Mouse (Mus musculus): ENCODE measurements around the gene Rel. TPM values are rescaled to one million over a fixed set of nuclear protein-coding genes. Genes with fewer than 3 reads are reported as not detected.
"Not testable (repeated sequence)": the region's sequence is repeated elsewhere in the genome, so short reads cannot be mapped to it uniquely, and the experiment has no call there.

The Rel gene
- polyA plus RNA-seq, 1 experiment from 2014 or later, result 0.31 TPM

- H3K9ac ChIP-seq (replicated peaks), result peak overlapping the region; percentile 76
- no peaks in the 10 kb centered on the region for H3K36me3 ChIP-seq
- H3K9me3 ChIP-seq, result no peaks in the 10 kb centered on the region
- H3K27me3 ChIP-seq, result peaks cover 15% of the 10 kb centered on the region
- 7% methylated on average over 21 of the region's 21 CpGs for WGBS
- H3K4me3 ChIP-seq (replicated peaks), result peak overlapping the region; percentile 76
- H3K4me1 ChIP-seq (replicated peaks), result peaks cover 6% of the 10 kb centered on the region
- peak overlapping the region; percentile 86; the same call in 1 of the 2 replicates for H3K27ac ChIP-seq
- H3K4me2 ChIP-seq (replicated peaks), result peak overlapping the region; percentile 81
- ATAC-seq, result peak; percentile 49; the same call in 1 of the 2 replicates
Measured at GRCm38 (mm10) chr11:23771507-23772097, 832 bp upstream of the Rel start.

- under 1% methylated on average over 24 of the region's 24 CpGs for WGBS
- no peak for ATAC-seq
- Histone ChIP-seq H3K27me3 (peaks cover 15% of the 10 kb centered on the region), H3K4me3 (replicated peaks) (peak overlapping the region; percentile 76), H3K36me3 (no peaks in the 10 kb centered on the region), H3K4me1 (replicated peaks) (peaks cover 6% of the 10 kb centered on the region), H3K9me3 (no peaks in the 10 kb centered on the region), H3K9ac (replicated peaks) (peak overlapping the region; percentile 76), H3K27ac (peak overlapping the region; percentile 86), H3K4me2 (replicated peaks) (peak overlapping the region; percentile 81)
Measured at GRCm38 (mm10) chr11:23770510-23770759, 335 bp downstream of the Rel start.

- H3K4me1 ChIP-seq (replicated peaks), result peaks cover 6% of the 10 kb centered on the region
- H3K4me3 ChIP-seq (replicated peaks), result peak overlapping the region; percentile 76
- WGBS, result under 1% methylated on average over 25 of the region's 25 CpGs
- no peaks in the 10 kb centered on the region for H3K9me3 ChIP-seq
- H3K9ac ChIP-seq (replicated peaks), result peak overlapping the region; percentile 76
- peak; percentile 10; the same call in 1 of the 2 replicates for ATAC-seq
- peak overlapping the region; percentile 86 for H3K27ac ChIP-seq
- H3K36me3 ChIP-seq, result no peaks in the 10 kb centered on the region
- peak overlapping the region; percentile 81 for H3K4me2 ChIP-seq (replicated peaks)
- peaks cover 15% of the 10 kb centered on the region for H3K27me3 ChIP-seq
Measured at GRCm38 (mm10) chr11:23769686-23770509, 872 bp downstream of the Rel start.

- no peak overlapping the region for H3K4me3 ChIP-seq (replicated peaks)
- no peak overlapping the region for H3K4me2 ChIP-seq (replicated peaks)
- no peak overlapping the region for H3K27ac ChIP-seq
- H3K9me3 ChIP-seq, result no peaks in the 10 kb centered on the region
- no peak for ATAC-seq
- H3K9ac ChIP-seq (replicated peaks), result no peak overlapping the region
- H3K4me1 ChIP-seq (replicated peaks), result peaks cover 6% of the 10 kb centered on the region
- peaks cover 15% of the 10 kb centered on the region for H3K27me3 ChIP-seq
- no peaks in the 10 kb centered on the region for H3K36me3 ChIP-seq
Measured at GRCm38 (mm10) chr11:23769033-23769432, 1.7 kb downstream of the Rel start.

GRCm38 (mm10) chr11:23767928-23768327, 2.8 kb downstream of the Rel start:
- Histone ChIP-seq H3K4me3 (replicated peaks) (no peak overlapping the region), H3K36me3 (no peaks in the 10 kb centered on the region), H3K9ac (replicated peaks) (no peak overlapping the region), H3K4me1 (replicated peaks) (peaks cover 6% of the 10 kb centered on the region), H3K4me2 (replicated peaks) (no peak overlapping the region), H3K27ac (no peak overlapping the region), H3K27me3 (peaks cover 10% of the 10 kb centered on the region), H3K9me3 (no peaks in the 10 kb centered on the region)
- 83% methylated on average over 1 of the region's 1 CpGs for WGBS
- no peak for ATAC-seq

GRCm38 (mm10) chr11:23767369-23767768, 3.4 kb downstream of the Rel start:
- not testable (repeated sequence) for H3K4me2 ChIP-seq (replicated peaks); H3K4me1 ChIP-seq (replicated peaks); H3K4me3 ChIP-seq (replicated peaks); H3K9me3 ChIP-seq; ATAC-seq; H3K27ac ChIP-seq; H3K36me3 ChIP-seq; H3K9ac ChIP-seq (replicated peaks); H3K27me3 ChIP-seq
- WGBS, result 85% methylated on average over 5 of the region's 5 CpGs

GRCm38 (mm10) chr11:23762635-23763034, 8.1 kb downstream of the Rel start:
- no peak for ATAC-seq
- no peak overlapping the region for H3K9ac ChIP-seq (replicated peaks)
- WGBS, result 96% methylated on average over 2 of the region's 2 CpGs
- no peak overlapping the region for H3K27ac ChIP-seq
- no peaks in the 10 kb centered on the region for H3K4me1 ChIP-seq (replicated peaks)
- H3K9me3 ChIP-seq, result no peaks in the 10 kb centered on the region
- H3K4me3 ChIP-seq (replicated peaks), result no peak overlapping the region
- H3K4me2 ChIP-seq (replicated peaks), result no peak overlapping the region
- no peaks in the 10 kb centered on the region for H3K36me3 ChIP-seq
- H3K27me3 ChIP-seq, result no peaks in the 10 kb centered on the region

GRCm38 (mm10) chr11:23758218-23758617, 12.6 kb downstream of the Rel start:
- no peaks in the 10 kb centered on the region for H3K36me3 ChIP-seq
- no peaks in the 10 kb centered on the region for H3K4me1 ChIP-seq (replicated peaks)
- no peaks in the 10 kb centered on the region for H3K9me3 ChIP-seq
- no peak for ATAC-seq
- H3K27me3 ChIP-seq, result no peaks in the 10 kb centered on the region
- H3K27ac ChIP-seq, result no peak overlapping the region
- no peak overlapping the region for H3K9ac ChIP-seq (replicated peaks)
- 89% methylated on average over 2 of the region's 2 CpGs for WGBS
- no peak overlapping the region for H3K4me2 ChIP-seq (replicated peaks)
- no peak overlapping the region for H3K4me3 ChIP-seq (replicated peaks)

GRCm38 (mm10) chr11:23754329-23754728, 16.4 kb downstream of the Rel start:
- no peak overlapping the region for H3K4me2 ChIP-seq (replicated peaks)
- H3K27me3 ChIP-seq, result no peaks in the 10 kb centered on the region
- H3K36me3 ChIP-seq, result no peaks in the 10 kb centered on the region
- ATAC-seq, result no peak
- no peak overlapping the region for H3K4me3 ChIP-seq (replicated peaks)
- no peaks in the 10 kb centered on the region for H3K9me3 ChIP-seq
- H3K9ac ChIP-seq (replicated peaks), result no peak overlapping the region
- no peak overlapping the region for H3K27ac ChIP-seq
- H3K4me1 ChIP-seq (replicated peaks), result no peaks in the 10 kb centered on the region

GRCm38 (mm10) chr11:23753136-23753710, 17.5 kb downstream of the Rel start:
- H3K27me3 ChIP-seq, result no peaks in the 10 kb centered on the region
- H3K4me2 ChIP-seq (replicated peaks), result no peak overlapping the region
- no peaks in the 10 kb centered on the region for H3K9me3 ChIP-seq
- no peak overlapping the region for H3K4me3 ChIP-seq (replicated peaks)
- no peak overlapping the region for H3K9ac ChIP-seq (replicated peaks)
- ATAC-seq, result no peak
- no peaks in the 10 kb centered on the region for H3K4me1 ChIP-seq (replicated peaks)
- H3K36me3 ChIP-seq, result no peaks in the 10 kb centered on the region
- no peak overlapping the region for H3K27ac ChIP-seq
- 88% methylated on average over 1 of the region's 1 CpGs for WGBS

- Histone ChIP-seq H3K27me3 (no peaks in the 10 kb centered on the region), H3K4me1 (replicated peaks) (no peaks in the 10 kb centered on the region), H3K27ac (no peak overlapping the region), H3K9me3 (no peaks in the 10 kb centered on the region), H3K9ac (replicated peaks) (no peak overlapping the region), H3K4me3 (replicated peaks) (no peak overlapping the region), H3K36me3 (no peaks in the 10 kb centered on the region), H3K4me2 (replicated peaks) (no peak overlapping the region)
- WGBS, result 94% methylated on average over 4 of the region's 4 CpGs
- no peak for ATAC-seq
Measured at GRCm38 (mm10) chr11:23746102-23746501, 24.7 kb downstream of the Rel start.

- Histone ChIP-seq H3K27me3 (no peaks in the 10 kb centered on the region), H3K4me3 (replicated peaks) (no peak overlapping the region), H3K9ac (replicated peaks) (no peak overlapping the region), H3K36me3 (no peaks in the 10 kb centered on the region), H3K4me1 (replicated peaks) (no peaks in the 10 kb centered on the region), H3K27ac (no peak overlapping the region), H3K4me2 (replicated peaks) (no peak overlapping the region), H3K9me3 (no peaks in the 10 kb centered on the region)
- WGBS, result 97% methylated on average over 3 of the region's 3 CpGs
- ATAC-seq, result no peak
Measured at GRCm38 (mm10) chr11:23744352-23744751, 26.4 kb downstream of the Rel start.

Data from midbrain, embryonic 13.5 days (tissue).